Mouse (Mus musculus) hindbrain, embryonic 11.5 days (tissue): ENCODE data around the gene Pde1a. TPM values are rescaled to one million over a fixed set of nuclear protein-coding genes. Genes with fewer than 3 reads are reported as not detected.

ENCODE experiments used
- ATAC-seq: fragments of 200-750 bp; cut with Nextera tagmentation; 2 replicates; pipeline ENCODE4 v1.8.0; 2017; ENCODE audit warnings: mild to moderate bottlenecking, moderate TSS enrichment, moderate library complexity; ENCODE audit not compliant: low FRiP score
- DNase-seq: peaks from one replicate; pipeline ENCODE4 v3.0.0-alpha.2; 2015; ENCODE audit warnings: low spot score
- H3K27ac ChIP-seq: fragments of 300-500 bp; sonication (generic); 2 replicates; pipeline ENCODE4 v1.5.1; 2014; ENCODE audit warnings: mild to moderate bottlenecking, low read depth, low read length
- H3K27me3 ChIP-seq: fragments of 300-500 bp; sonication (generic); 2 replicates; pipeline ENCODE4 v1.6.1; 2014; ENCODE audit warnings: mild to moderate bottlenecking, low read length, moderate library complexity, mixed read lengths; ENCODE audit not compliant: control insufficient read depth, insufficient read depth
- H3K36me3 ChIP-seq: fragments of 300-500 bp; sonication (generic); 2 replicates; pipeline ENCODE4 v1.6.1; 2014; ENCODE audit warnings: mild to moderate bottlenecking, low read length, moderate library complexity, mixed read lengths; ENCODE audit not compliant: control insufficient read depth, insufficient read depth
- H3K4me1 ChIP-seq: fragments of 300-500 bp; sonication (generic); replicated peaks from 2 replicates; pipeline ENCODE4 v1.6.1; 2014; ENCODE audit warnings: low read length, mixed read lengths; ENCODE audit not compliant: control insufficient read depth, insufficient read depth
- H3K4me2 ChIP-seq: fragments of 300-500 bp; sonication (generic); replicated peaks from 2 replicates; pipeline ENCODE4 v1.6.1; 2014; ENCODE audit warnings: mild to moderate bottlenecking, low read depth, low read length
- H3K4me3 ChIP-seq: fragments of 300-500 bp; sonication (generic); 2 replicates; pipeline ENCODE4 v1.5.1; 2014; ENCODE audit warnings: low read depth, low read length
- H3K9ac ChIP-seq: fragments of 300-500 bp; sonication (generic); 2 replicates; pipeline ENCODE4 v1.6.1; 2014; ENCODE audit warnings: low read depth, low read length
- H3K9me3 ChIP-seq: fragments of 300-500 bp; sonication (generic); 2 replicates; pipeline ENCODE4 v1.6.1; 2016; ENCODE audit warnings: low read length; ENCODE audit not compliant: control insufficient read depth
- WGBS: fragments of 180-500 bp; shearing (Covaris S2); extraction: QIAGEN DNeasy Blood & Tissue Kit; methylation state at CpG from one replicate; pipeline ENCODE4 v1.1.7; 2014; 5-methylcytosine and 5-hydroxymethylcytosine counted together
- polyA plus RNA-seq: library from polyadenylated mRNA; unstranded; fragments of >200 nt; fragmentation: Nextera tagmentation; extraction: Ambion mirVana; gene quantifications from 2 replicates; pipeline ENCODE4 v1.2.1, GENCODE M21; 2014

The Pde1a gene
- 1.3 and 1.6 TPM in 2 replicates for polyA plus RNA-seq

GRCm38 (mm10) chr2:80128861-80129698 lies at the start of gene Pde1a:
Pde1a (minus strand) TSS chr2:80129458.
- DNase-seq (peak; percentile 43), ATAC-seq (peak; percentile 90)
- H3K27ac ChIP-seq = no peak within 1 kb of the TSS
- H3K9me3 ChIP-seq = no peaks in the 10 kb centered on the region
- peak within 1 kb of the TSS; percentile 15; the same call in 1 of the 2 replicates for H3K9ac ChIP-seq
- no peaks in the 10 kb centered on the region for H3K27me3 ChIP-seq
- H3K4me2 ChIP-seq = peak within 1 kb of the TSS; percentile 43
- 13% methylated on average over 21 of the region's 21 CpGs for WGBS
- 0 out of 2 replicates have a peak, but pooled peaks cover 2% of the 10 kb centered on the region for H3K4me1 ChIP-seq
- H3K36me3 ChIP-seq = no peaks in the 10 kb centered on the region
- peak within 1 kb of the TSS; percentile 21 for H3K4me3 ChIP-seq

DNA sequence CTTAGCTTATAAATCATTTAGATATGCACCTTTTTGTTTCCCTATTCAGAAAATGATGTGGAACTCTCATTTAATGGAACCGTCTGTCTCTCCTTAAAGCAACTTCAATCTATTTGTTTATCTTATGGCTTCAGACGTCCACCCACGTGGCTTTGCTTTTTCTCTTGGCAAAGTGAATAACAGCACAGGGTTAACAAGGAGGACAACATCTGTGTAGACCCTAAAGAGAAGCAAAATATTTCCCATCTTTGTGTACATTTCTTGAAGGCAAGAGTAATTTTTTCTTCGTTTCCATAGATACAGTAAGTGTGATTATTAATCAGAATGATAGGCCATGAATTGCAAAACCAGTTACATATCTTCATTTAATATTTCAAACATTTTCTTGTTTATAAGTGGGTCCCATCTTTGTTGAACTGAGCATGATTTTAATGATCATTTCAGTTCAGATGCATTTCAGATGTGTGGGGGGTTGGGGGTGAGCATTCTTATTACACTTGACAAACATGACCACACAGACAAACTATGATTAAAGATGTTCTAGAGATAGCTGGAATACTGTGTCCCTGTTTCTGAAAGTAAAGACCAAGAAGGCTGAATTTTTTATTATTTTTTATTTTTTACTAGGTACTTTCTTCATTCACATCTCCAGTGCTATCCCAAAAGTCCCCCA lies 49.5 kb upstream of the Pde1a start:
- Histone ChIP-seq H3K9me3 (no peaks in the 10 kb centered on the region), H3K9ac (no peak overlapping the region), H3K4me2 (no peak overlapping the region), H3K4me1 (no peaks in the 10 kb centered on the region), H3K27ac (no peak overlapping the region), H3K27me3 (no peaks in the 10 kb centered on the region), H3K36me3 (no peaks in the 10 kb centered on the region), H3K4me3 (no peak overlapping the region)
- ATAC-seq = no peak
- no peak for DNase-seq
- WGBS = 67% methylated on average over 4 of the region's 4 CpGs

DNA sequence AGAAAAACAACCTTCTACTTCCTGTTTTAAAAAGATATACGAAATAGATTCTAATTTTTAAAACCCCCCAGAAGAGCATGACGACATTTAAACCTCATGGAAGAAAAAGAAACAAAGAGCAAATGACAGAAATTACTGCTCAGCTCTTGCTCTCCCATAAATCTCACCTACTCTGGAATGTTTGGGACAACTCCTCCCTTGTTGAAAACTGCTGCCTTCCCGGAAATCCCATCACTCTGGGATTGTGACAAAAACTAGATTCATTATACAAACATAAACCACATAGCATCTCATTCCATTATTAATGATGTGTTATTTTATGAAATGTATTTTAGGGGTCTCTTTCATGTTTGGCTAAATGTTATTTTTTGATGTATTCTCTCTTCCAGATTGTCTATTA lies 48.9 kb upstream of the Pde1a start:
- Histone ChIP-seq H3K4me1 (no peaks in the 10 kb centered on the region), H3K9me3 (no peaks in the 10 kb centered on the region), H3K36me3 (no peaks in the 10 kb centered on the region), H3K4me2 (no peak overlapping the region), H3K9ac (no peak overlapping the region), H3K27ac (no peak overlapping the region), H3K27me3 (no peaks in the 10 kb centered on the region), H3K4me3 (no peak overlapping the region)
- 81% methylated on average over 3 of the region's 3 CpGs for WGBS
- DNase-seq (no peak), ATAC-seq (no peak)

DNA sequence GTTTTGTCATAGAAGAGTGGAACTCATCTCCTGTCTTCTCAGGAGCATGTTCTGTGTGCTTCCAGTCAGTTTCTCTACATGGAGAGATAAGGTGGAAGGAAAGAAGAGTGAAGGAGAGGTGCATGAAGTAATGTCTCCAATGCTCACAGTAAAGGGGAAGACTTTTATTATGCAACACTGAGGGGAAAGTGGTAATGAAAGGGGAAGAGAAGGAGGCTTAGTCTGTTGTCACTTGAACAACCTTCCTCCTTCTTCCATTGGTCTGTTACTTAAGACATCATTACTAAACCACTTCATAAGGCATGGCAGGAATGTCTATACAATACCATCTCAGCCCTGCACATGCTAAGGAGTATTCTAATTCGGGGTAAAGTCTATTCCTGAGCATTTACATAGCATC lies 38.8 kb upstream of the Pde1a start:
- ATAC-seq = no peak

DNA sequence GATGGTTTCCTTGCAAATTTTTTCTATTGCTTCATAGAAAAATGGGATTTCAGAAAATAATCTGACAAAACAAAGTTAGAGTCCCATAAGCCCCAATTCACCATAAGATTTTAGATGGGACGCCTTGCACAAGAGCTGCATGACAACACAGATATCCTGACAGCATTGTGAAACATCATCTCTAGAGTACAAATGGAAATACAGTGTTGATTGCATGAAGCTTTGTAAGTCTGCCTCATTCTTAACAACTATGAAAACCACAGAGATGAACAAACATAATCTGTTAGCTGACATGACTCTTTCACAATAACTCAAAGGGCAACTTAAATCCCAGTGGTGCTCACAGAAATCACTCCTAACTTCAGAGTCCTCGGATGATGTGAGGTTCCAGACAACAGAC lies 29.5 kb upstream of the Pde1a start:
- Histone ChIP-seq H3K4me3 (no peak overlapping the region), H3K27ac (no peak overlapping the region), H3K9ac (no peak overlapping the region), H3K9me3 (no peaks in the 10 kb centered on the region), H3K36me3 (no peaks in the 10 kb centered on the region), H3K27me3 (no peaks in the 10 kb centered on the region), H3K4me2 (no peak overlapping the region), H3K4me1 (no peaks in the 10 kb centered on the region)
- no peak for ATAC-seq
- 89% methylated on average over 2 of the region's 2 CpGs for WGBS
- no peak for DNase-seq

More for the DNA sequence above, 38.8 kb upstream of the Pde1a start:
- no peak overlapping the region for H3K27ac ChIP-seq
- H3K36me3 ChIP-seq = no peaks in the 10 kb centered on the region
- H3K27me3 ChIP-seq = no peaks in the 10 kb centered on the region
- no peak overlapping the region for H3K4me3 ChIP-seq
- 100% methylated on average over 1 of the region's 1 CpGs for WGBS
- no peak for DNase-seq
- no peak overlapping the region for H3K9ac ChIP-seq
- H3K4me1 ChIP-seq = no peaks in the 10 kb centered on the region
- no peaks in the 10 kb centered on the region for H3K9me3 ChIP-seq
- no peak overlapping the region for H3K4me2 ChIP-seq

GRCm38 (mm10) chr2:80158196-80158595 lies 28.9 kb upstream of the Pde1a start:
- no peak overlapping the region for H3K9ac ChIP-seq
- no peaks in the 10 kb centered on the region for H3K4me1 ChIP-seq
- no peaks in the 10 kb centered on the region for H3K9me3 ChIP-seq
- ATAC-seq (no peak), DNase-seq (no peak)
- 88% methylated on average over 3 of the region's 3 CpGs for WGBS
- H3K4me3 ChIP-seq = no peak overlapping the region
- no peak overlapping the region for H3K4me2 ChIP-seq
- H3K36me3 ChIP-seq = no peaks in the 10 kb centered on the region
- no peak overlapping the region for H3K27ac ChIP-seq
- no peaks in the 10 kb centered on the region for H3K27me3 ChIP-seq

DNA sequence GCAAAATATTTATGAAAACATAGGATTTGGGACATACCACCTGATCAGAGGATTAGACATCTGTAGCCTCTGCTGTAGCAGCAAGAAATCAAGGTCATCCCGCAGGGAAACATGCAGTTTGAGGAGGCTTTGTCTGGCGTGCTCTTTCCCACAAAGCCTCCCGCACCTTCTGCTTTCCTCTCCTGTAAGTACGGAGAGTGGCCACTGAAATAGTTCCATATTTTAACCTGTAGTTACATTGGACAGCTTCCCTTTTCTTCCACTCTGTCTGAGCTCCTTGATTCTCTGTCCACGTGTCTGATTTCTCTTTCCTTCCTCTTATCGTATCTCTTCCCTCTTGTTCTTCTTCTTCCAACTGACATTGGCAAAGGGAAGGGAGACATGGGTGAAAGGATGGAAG lies 20.8 kb upstream of the Pde1a start:
- H3K4me2 ChIP-seq = no peak overlapping the region
- no peak for DNase-seq
- ATAC-seq = no peak
- no peaks in the 10 kb centered on the region for H3K9me3 ChIP-seq
- H3K9ac ChIP-seq = no peak overlapping the region
- H3K4me1 ChIP-seq = no peaks in the 10 kb centered on the region
- no peaks in the 10 kb centered on the region for H3K36me3 ChIP-seq
- no peaks in the 10 kb centered on the region for H3K27me3 ChIP-seq
- WGBS = 84% methylated on average over 6 of the region's 6 CpGs
- H3K4me3 ChIP-seq = no peak overlapping the region
- H3K27ac ChIP-seq = no peak overlapping the region

DNA sequence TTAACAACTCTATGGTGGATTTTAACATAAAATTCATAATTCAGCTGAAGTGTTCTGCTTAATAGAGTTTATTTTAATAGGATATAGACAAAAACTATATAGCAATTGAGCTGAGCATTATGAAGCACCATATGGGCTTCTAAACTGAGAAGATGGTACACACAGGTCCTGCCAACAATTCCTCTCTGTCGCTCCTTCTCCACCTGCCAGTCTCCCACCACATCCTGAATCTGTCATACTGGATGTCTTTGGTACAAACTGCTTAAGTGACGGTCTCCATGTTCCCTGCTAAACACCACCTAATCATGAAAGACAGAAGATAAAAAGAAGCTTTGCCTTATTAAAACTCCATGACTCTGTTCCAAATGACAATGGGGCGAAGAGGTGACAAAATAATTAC lies 20.1 kb upstream of the Pde1a start:
- no peak for DNase-seq
- H3K9ac ChIP-seq = no peak overlapping the region

GRCm38 (mm10) chr2:80135076-80135475 lies 5.8 kb upstream of the Pde1a start:
- no peak overlapping the region for H3K4me3 ChIP-seq
- no peak overlapping the region for H3K27ac ChIP-seq
- H3K36me3 ChIP-seq = no peaks in the 10 kb centered on the region
- H3K9ac ChIP-seq = no peak overlapping the region
- ATAC-seq (no peak), DNase-seq (no peak)
- H3K27me3 ChIP-seq = no peaks in the 10 kb centered on the region
- no peaks in the 10 kb centered on the region for H3K9me3 ChIP-seq
- H3K4me2 ChIP-seq = no peak overlapping the region
- 86% methylated on average over 3 of the region's 3 CpGs for WGBS
- H3K4me1 ChIP-seq = no peaks in the 10 kb centered on the region

More for the DNA sequence above, 20.1 kb upstream of the Pde1a start:
- no peak overlapping the region for H3K4me3 ChIP-seq
- 83% methylated on average over 3 of the region's 3 CpGs for WGBS
- H3K27me3 ChIP-seq = no peaks in the 10 kb centered on the region
- H3K4me1 ChIP-seq = no peaks in the 10 kb centered on the region
- no peak overlapping the region for H3K27ac ChIP-seq
- H3K36me3 ChIP-seq = no peaks in the 10 kb centered on the region
- no peak overlapping the region for H3K4me2 ChIP-seq
- no peak for ATAC-seq
- no peaks in the 10 kb centered on the region for H3K9me3 ChIP-seq
